Mouse (Mus musculus): ENCODE data around the gene Tnfsf11.

Tnfsf11 gene

GRCm38 (mm10) chr14:78287906-78288800 lies 19.7 kb downstream of the Tnfsf11 start:
- DNase-seq (ENCODE audit: low spot score) = peak; percentile 58

- DNase-seq (ENCODE audit: low spot score) = no peak
Measured at GRCm38 (mm10) chr14:78286011-78286548, 21.8 kb downstream of the Tnfsf11 start.

- DNase-seq (ENCODE audit: low spot score) = no peak
Measured at GRCm38 (mm10) chr14:78282490-78282889, 25.4 kb downstream of the Tnfsf11 start.

GRCm38 (mm10) chr14:78276395-78276930 lies 31.4 kb downstream of the Tnfsf11 start:
- no peak for DNase-seq (ENCODE audit: low spot score)

GRCm38 (mm10) chr14:78274851-78275250 lies 33.0 kb downstream of the Tnfsf11 start:
- no peak for DNase-seq (ENCODE audit: low spot score)

- no peak for DNase-seq (ENCODE audit: low spot score)
Measured at GRCm38 (mm10) chr14:78274146-78274545, 33.7 kb downstream of the Tnfsf11 start.

GRCm38 (mm10) chr14:78273571-78273970 lies 34.3 kb downstream of the Tnfsf11 start:
- DNase-seq (ENCODE audit: low spot score) = no peak

- no peak for DNase-seq (ENCODE audit: low spot score)
Measured at GRCm38 (mm10) chr14:78264876-78265275, 43.0 kb downstream of the Tnfsf11 start.

GRCm38 (mm10) chr14:78262596-78262995 lies 45.2 kb downstream of the Tnfsf11 start:
- DNase-seq (ENCODE audit: low spot score) = no peak

- no peak for DNase-seq (ENCODE audit: low spot score)
Measured at GRCm38 (mm10) chr14:78261246-78261645, 46.6 kb downstream of the Tnfsf11 start.

- no peak for DNase-seq (ENCODE audit: low spot score)
Measured at GRCm38 (mm10) chr14:78254017-78254416, 53.8 kb downstream of the Tnfsf11 start.

- DNase-seq (ENCODE audit: low spot score) = no peak
Measured at GRCm38 (mm10) chr14:78246601-78247000, 61.2 kb downstream of the Tnfsf11 start.

GRCm38 (mm10) chr14:78244811-78245210 lies 63.0 kb downstream of the Tnfsf11 start:
- DNase-seq (ENCODE audit: low spot score) = no peak

- DNase-seq (ENCODE audit: low spot score) = no peak
Measured at GRCm38 (mm10) chr14:78239346-78239745, 68.5 kb downstream of the Tnfsf11 start.

GRCm38 (mm10) chr14:78237238-78237637 lies 70.6 kb downstream of the Tnfsf11 start:
- no peak for DNase-seq (ENCODE audit: low spot score)

- DNase-seq (ENCODE audit: low spot score) = peak; percentile 33
Measured at GRCm38 (mm10) chr14:78236144-78236543, 71.7 kb downstream of the Tnfsf11 start.

- no peak for DNase-seq (ENCODE audit: low spot score)
Measured at GRCm38 (mm10) chr14:78235296-78235695, 72.5 kb downstream of the Tnfsf11 start.

- no peak for DNase-seq (ENCODE audit: low spot score)
Measured at GRCm38 (mm10) chr14:78229012-78229411, 78.8 kb downstream of the Tnfsf11 start.
